Mouse (Mus musculus): Measurements from ENCODE around the gene Ggact. TPM values are rescaled to one million over a fixed set of nuclear protein-coding genes. Genes with fewer than 3 reads are reported as not detected.

Gene Ggact
- polyA plus RNA-seq, 1 experiment from 2014 or later: 9.8 TPM

GRCm38 (mm10) chr14:122825464-122825863, 88.1 kb downstream of the Ggact start:
- no peaks in the 10 kb centered on the region for H3K36me3 ChIP-seq
- ATAC-seq (ENCODE audit: insufficient number of reproducible peaks, insufficient read depth, low FRiP score, low TSS enrichment, low read depth): peak; percentile 31; the same call in 1 of the 2 replicates
- no peaks in the 10 kb centered on the region for H3K4me1 ChIP-seq (replicated peaks)
- H3K9me3 ChIP-seq: no peaks in the 10 kb centered on the region
- no peak overlapping the region for H3K9ac ChIP-seq (replicated peaks)
- H3K4me3 ChIP-seq (replicated peaks): no peak overlapping the region
- WGBS: 94% methylated on average over 2 of the region's 2 CpGs
- no peak overlapping the region for H3K27ac ChIP-seq
- H3K27me3 ChIP-seq: no peaks in the 10 kb centered on the region
- no peak overlapping the region for H3K4me2 ChIP-seq

GRCm38 (mm10) chr14:122823791-122824190, 89.8 kb downstream of the Ggact start:
- 67% methylated on average over 2 of the region's 2 CpGs for WGBS
- Histone ChIP-seq H3K9me3 (no peaks in the 10 kb centered on the region), H3K4me2 (no peak overlapping the region), H3K27me3 (no peaks in the 10 kb centered on the region), H3K27ac (no peak overlapping the region), H3K4me1 (replicated peaks) (peaks cover 3% of the 10 kb centered on the region; the same call in 1 of the 2 replicates), H3K4me3 (replicated peaks) (no peak overlapping the region), H3K36me3 (no peaks in the 10 kb centered on the region), H3K9ac (replicated peaks) (no peak overlapping the region)
- no peak for ATAC-seq (ENCODE audit: insufficient number of reproducible peaks, insufficient read depth, low FRiP score, low TSS enrichment, low read depth)

GRCm38 (mm10) chr14:122821002-122821401, 92.6 kb downstream of the Ggact start:
- no peak for ATAC-seq (ENCODE audit: insufficient number of reproducible peaks, insufficient read depth, low FRiP score, low TSS enrichment, low read depth)
- Histone ChIP-seq H3K27ac (no peak overlapping the region), H3K9me3 (no peaks in the 10 kb centered on the region), H3K4me3 (replicated peaks) (no peak overlapping the region), H3K36me3 (no peaks in the 10 kb centered on the region), H3K4me2 (no peak overlapping the region), H3K9ac (replicated peaks) (no peak overlapping the region), H3K27me3 (no peaks in the 10 kb centered on the region), H3K4me1 (replicated peaks) (peaks cover 3% of the 10 kb centered on the region; the same call in 1 of the 2 replicates)
- WGBS: 80% methylated on average over 3 of the region's 3 CpGs

- Histone ChIP-seq H3K9me3 (no peaks in the 10 kb centered on the region), H3K9ac (replicated peaks) (no peak overlapping the region), H3K4me1 (replicated peaks) (no peaks in the 10 kb centered on the region), H3K27ac (no peak overlapping the region), H3K36me3 (no peaks in the 10 kb centered on the region), H3K4me3 (replicated peaks) (no peak overlapping the region), H3K27me3 (no peaks in the 10 kb centered on the region), H3K4me2 (no peak overlapping the region)
- ATAC-seq (ENCODE audit: insufficient number of reproducible peaks, insufficient read depth, low FRiP score, low TSS enrichment, low read depth): no peak
- WGBS: 78% methylated on average over 4 of the region's 4 CpGs
Observed at GRCm38 (mm10) chr14:122800296-122800695, 113.3 kb downstream of the Ggact start.

GRCm38 (mm10) chr14:122793368-122793767, 120.2 kb downstream of the Ggact start:
- Histone ChIP-seq H3K4me2 (no peak overlapping the region), H3K9ac (replicated peaks) (no peak overlapping the region), H3K27ac (no peak overlapping the region), H3K4me3 (replicated peaks) (no peak overlapping the region), H3K4me1 (replicated peaks) (no peaks in the 10 kb centered on the region), H3K36me3 (no peaks in the 10 kb centered on the region), H3K27me3 (no peaks in the 10 kb centered on the region), H3K9me3 (no peaks in the 10 kb centered on the region)
- ATAC-seq (ENCODE audit: insufficient number of reproducible peaks, insufficient read depth, low FRiP score, low TSS enrichment, low read depth): no peak
- WGBS: 90% methylated on average over 4 of the region's 4 CpGs

- no peak overlapping the region for H3K27ac ChIP-seq
- no peak overlapping the region for H3K4me3 ChIP-seq (replicated peaks)
- H3K36me3 ChIP-seq: no peaks in the 10 kb centered on the region
- no peak for ATAC-seq (ENCODE audit: insufficient number of reproducible peaks, insufficient read depth, low FRiP score, low TSS enrichment, low read depth)
- H3K27me3 ChIP-seq: no peaks in the 10 kb centered on the region
- WGBS: 77% methylated on average over 7 of the region's 7 CpGs
- H3K4me1 ChIP-seq (replicated peaks): no peaks in the 10 kb centered on the region
- no peak overlapping the region for H3K4me2 ChIP-seq
- H3K9ac ChIP-seq (replicated peaks): no peak overlapping the region
- H3K9me3 ChIP-seq: no peaks in the 10 kb centered on the region
Observed at GRCm38 (mm10) chr14:122790111-122790510, 123.4 kb downstream of the Ggact start.

- WGBS: 80% methylated on average over 2 of the region's 2 CpGs
- Histone ChIP-seq H3K4me2 (no peak overlapping the region), H3K9ac (replicated peaks) (no peak overlapping the region), H3K9me3 (no peaks in the 10 kb centered on the region), H3K36me3 (no peaks in the 10 kb centered on the region), H3K4me3 (replicated peaks) (no peak overlapping the region), H3K27ac (no peak overlapping the region), H3K4me1 (replicated peaks) (no peaks in the 10 kb centered on the region), H3K27me3 (no peaks in the 10 kb centered on the region)
- ATAC-seq (ENCODE audit: insufficient number of reproducible peaks, insufficient read depth, low FRiP score, low TSS enrichment, low read depth): no peak
Observed at GRCm38 (mm10) chr14:122788199-122788598, 125.4 kb downstream of the Ggact start.

GRCm38 (mm10) chr14:122784701-122785100, 128.9 kb downstream of the Ggact start:
- Histone ChIP-seq H3K4me1 (replicated peaks) (no peaks in the 10 kb centered on the region), H3K9me3 (no peaks in the 10 kb centered on the region), H3K9ac (replicated peaks) (no peak overlapping the region), H3K36me3 (no peaks in the 10 kb centered on the region), H3K4me2 (no peak overlapping the region), H3K27ac (no peak overlapping the region), H3K4me3 (replicated peaks) (no peak overlapping the region), H3K27me3 (no peaks in the 10 kb centered on the region)
- no peak for ATAC-seq (ENCODE audit: insufficient number of reproducible peaks, insufficient read depth, low FRiP score, low TSS enrichment, low read depth)
- WGBS: 75% methylated on average over 4 of the region's 4 CpGs

- Histone ChIP-seq H3K4me3 (replicated peaks) (no peak overlapping the region), H3K4me1 (replicated peaks) (no peaks in the 10 kb centered on the region), H3K36me3 (no peaks in the 10 kb centered on the region), H3K27ac (no peak overlapping the region), H3K9ac (replicated peaks) (no peak overlapping the region), H3K4me2 (no peak overlapping the region), H3K27me3 (no peaks in the 10 kb centered on the region), H3K9me3 (no peaks in the 10 kb centered on the region)
- WGBS: 95% methylated on average over 5 of the region's 5 CpGs
- no peak for ATAC-seq (ENCODE audit: insufficient number of reproducible peaks, insufficient read depth, low FRiP score, low TSS enrichment, low read depth)
Observed at GRCm38 (mm10) chr14:122766448-122766847, 147.1 kb downstream of the Ggact start.

Other genes starting within 250 kb of the Ggact start
- 30.4 and 31.4 TPM in 2 replicates for gene Tmtc4, start 70.3 kb upstream of the Ggact start, polyA plus RNA-seq (2016; fragmentation: Nextera tagmentation; extraction: Ambion mirVana)